Mouse (Mus musculus) C2C12 (cell line): ENCODE results near the gene Ssbp3.

Source experiments
- CTCF ChIP-seq: IDR thresholded peaks from one replicate; pipeline ENCODE4 v1.5.1; 2011; ENCODE audit not compliant: control insufficient read depth, insufficient read depth, insufficient read length
- MYOG ChIP-seq: IDR thresholded peaks from one replicate; pipeline ENCODE4 v1.6.1; 2011; ENCODE audit not compliant: control insufficient read depth, insufficient read length; ENCODE audit errors: extremely low read depth

DNA sequence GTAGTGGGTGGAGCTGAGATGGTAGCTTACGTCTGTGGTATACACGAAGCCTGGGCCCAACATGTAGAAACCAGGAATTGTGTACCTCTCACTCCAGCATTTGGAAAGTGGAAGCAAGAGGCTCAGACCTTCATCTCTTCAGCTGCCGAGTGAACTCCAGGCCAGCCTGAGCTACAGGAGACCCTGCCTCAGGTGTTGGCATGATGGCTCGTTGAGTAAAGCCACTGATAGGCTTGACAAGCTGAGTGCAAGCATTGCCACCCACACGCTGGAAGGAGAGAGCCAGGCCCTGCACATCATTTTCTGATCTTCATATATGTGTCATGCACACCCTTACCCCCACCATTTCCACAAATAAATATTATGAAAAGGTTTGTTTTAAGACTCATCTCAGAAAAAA is 44.1 kb upstream of the Ssbp3 start:
- no peak for TF ChIP-seq CTCF
- TF ChIP-seq MYOG, result no peak
